Mouse (Mus musculus) heart, adult 2 months (tissue): ENCODE measurements around the gene Psme3. TPM values are rescaled to one million over a fixed set of nuclear protein-coding genes. Genes with fewer than 3 reads are reported as not detected.

Source experiments
- DNase-seq, 2 experiments: peaks; one replicate each; pipeline ENCODE4 v3.0.0; 2021
- H3K27ac ChIP-seq: fragments of 200-600 bp; 2 replicates; pipeline ENCODE4 v1.8.1; 2022
- H3K27me3 ChIP-seq: fragments of 200-500 bp; 2 replicates; pipeline ENCODE4 v1.6.1; 2012; ENCODE audit warnings: mild to moderate bottlenecking, low read length, inconsistent platforms, mixed read lengths; ENCODE audit not compliant: control insufficient read depth, insufficient read depth
- H3K36me3 ChIP-seq: fragments of 200-500 bp; 2 replicates; pipeline ENCODE4 v1.6.1; 2012; ENCODE audit warnings: low read length, inconsistent platforms; ENCODE audit not compliant: control insufficient read depth, insufficient read depth
- H3K4me1 ChIP-seq: fragments of 200-500 bp; 2 replicates; pipeline ENCODE4 v1.6.1; 2011; ENCODE audit warnings: low read length; ENCODE audit not compliant: control insufficient read depth, insufficient read depth
- H3K4me3 ChIP-seq: fragments of 200-600 bp; 2 replicates; pipeline ENCODE4 v1.8.1; 2022
- H3K79me2 ChIP-seq: fragments of 200-500 bp; replicated peaks from 2 replicates; pipeline ENCODE4 v1.6.1; 2012; ENCODE audit warnings: mild to moderate bottlenecking, inconsistent platforms, low read length, moderate library complexity, mixed read lengths; ENCODE audit not compliant: control insufficient read depth, insufficient read depth
- H3K9ac ChIP-seq: fragments of 200-500 bp; 2 replicates; pipeline ENCODE4 v1.6.1; 2012; ENCODE audit warnings: low read depth, mild to moderate bottlenecking, control low read depth, inconsistent platforms, low read length, mixed read lengths
- CTCF ChIP-seq: fragments of 200-600 bp; IDR thresholded peaks from 2 replicates; pipeline ENCODE4 v1.8.1; 2022; ENCODE audit warnings: antibody characterized with exemption, mild to moderate bottlenecking, moderate library complexity
- EP300 ChIP-seq: fragments of 200-500 bp; IDR thresholded peaks from 2 replicates; pipeline ENCODE4 v1.6.1; 2011; ENCODE audit warnings: low read depth, low read length, control low read depth; ENCODE audit not compliant: insufficient read depth
- POLR2A ChIP-seq: fragments of 200-500 bp; IDR thresholded peaks from 2 replicates; pipeline ENCODE4 v1.6.1; 2011; ENCODE audit warnings: mild to moderate bottlenecking, low read depth, low read length, control low read depth; ENCODE audit not compliant: insufficient read depth
- WGBS: fragments of 180-500 bp; shearing (Covaris S2); methylation state at CpG from one replicate; pipeline ENCODE4 v1.1.7; 2018; 5-methylcytosine and 5-hydroxymethylcytosine counted together
- intact Hi-C: fragments of 180-260 bp; cut with DNase I; formaldehyde crosslinking; loops from one replicate; pipeline ENCODE4 v1.15.1; 2025
- polyA plus RNA-seq: library from polyadenylated mRNA; depleted of rRNA; stranded (reverse); fragments of >200 nt; gene quantifications from 2 replicates; pipeline ENCODE4 v1.2.3, GENCODE M21; 2012
- total RNA-seq, 2 experiments: library from RNA; stranded (reverse); gene quantifications; 2 replicates each; pipeline ENCODE4 v1.2.3; 2021

Psme3 gene
- total and polyA plus RNA-seq, 3 experiments: 55.5 to 112 (median 81.9) TPM

DNA sequence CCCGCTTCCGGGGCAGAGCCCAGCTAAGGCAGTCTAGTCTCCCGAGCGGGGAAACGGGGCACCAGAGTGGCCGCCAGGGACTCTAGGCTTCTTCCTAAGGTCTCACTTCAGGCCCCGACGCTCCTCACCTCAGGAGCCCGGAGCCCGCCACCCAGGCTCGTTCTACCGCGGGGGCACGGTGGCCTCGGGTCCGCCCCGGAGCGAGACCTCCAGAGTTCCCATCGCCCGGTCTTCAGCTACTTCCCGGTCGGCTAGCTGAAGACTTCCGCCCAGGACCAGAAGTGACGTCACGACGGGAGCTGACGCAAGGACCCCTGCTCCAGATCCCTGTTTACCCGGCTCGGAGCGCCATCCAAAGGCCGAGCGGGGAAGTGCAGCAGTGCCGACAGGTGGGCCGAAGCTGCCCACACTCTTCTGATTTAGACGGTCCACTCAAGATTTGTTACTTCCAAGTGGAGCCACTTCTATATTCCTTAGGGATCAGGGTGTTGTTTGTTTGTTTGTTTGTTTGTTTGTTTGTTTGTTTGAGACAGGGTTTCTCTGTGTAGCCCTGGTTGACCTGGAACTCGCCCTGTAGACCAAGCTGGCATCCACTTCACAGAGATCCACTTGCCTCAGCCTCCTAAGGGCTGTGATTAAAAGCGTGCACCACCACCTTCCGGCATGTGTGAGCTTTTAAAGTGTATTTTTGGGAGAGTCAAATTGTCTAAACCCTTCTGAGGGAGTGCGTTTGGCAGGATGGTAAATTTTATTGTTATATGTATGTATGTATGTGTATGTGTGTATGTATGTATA is 13.8 kb upstream of the Psme3 start, which contains the start of gene Becn1:
Gene Becn1, minus strand, starts transcription at position 283 of the 795 bp plus-strand sequence.
- Histone ChIP-seq H3K4me1 (peaks cover 3% of the 10 kb centered on the region), H3K36me3 (peaks cover 3% of the 10 kb centered on the region), H3K27me3 (no peaks in the 10 kb centered on the region), H3K79me2 (peaks cover 6% of the 10 kb centered on the region; the same call in 1 of the 2 replicates), H3K9ac (peak within 1 kb of the TSS; percentile 85), H3K27ac (peak within 1 kb of the TSS; percentile 70), H3K4me3 (peak within 1 kb of the TSS; percentile 82)
- intact Hi-C loops: loop anchor here (1.0 to 10.0 kb wide), 2 partner anchors 90 to 307 kb away; no protein-coding TSS in a partner anchor
- WGBS: 7% methylated on average over 39 of the region's 39 CpGs
- TF ChIP-seq POLR2A: peak; percentile 71
- TF ChIP-seq CTCF: peak; percentile 100
- peak; percentile 89 for TF ChIP-seq EP300
- peak; percentile 94 to 98 for DNase-seq

DNA sequence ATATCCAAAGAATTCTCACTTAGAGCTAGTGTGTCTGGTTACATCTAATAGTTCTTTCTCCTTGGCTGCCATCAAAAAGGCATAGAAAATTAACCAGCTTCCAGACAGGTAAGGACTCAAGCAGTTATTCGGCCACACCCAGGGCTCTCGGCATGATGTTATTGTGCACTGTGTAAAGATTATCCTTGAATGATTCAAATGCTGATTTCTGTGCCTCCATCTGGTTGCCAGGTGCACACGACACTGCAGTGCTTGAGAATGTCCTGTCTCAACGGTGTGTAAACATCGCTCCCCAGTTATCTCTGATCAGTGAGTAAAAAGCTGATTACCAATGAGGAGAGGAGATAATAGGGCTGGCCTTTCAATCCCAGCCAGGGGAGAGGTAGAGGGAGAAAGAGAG is 8.3 kb upstream of the Psme3 start:
- intact Hi-C loops: loop anchor here (10.0 kb wide), 1 partner anchor 313 kb away; no protein-coding TSS in a partner anchor
- 34% methylated on average over 5 of the region's 5 CpGs for WGBS
- DNase-seq: no peak
- Histone ChIP-seq H3K36me3 (no peaks in the 10 kb centered on the region), H3K27me3 (no peaks in the 10 kb centered on the region), H3K79me2 (no peaks in the 10 kb centered on the region), H3K9ac (no peak overlapping the region), H3K4me1 (no peaks in the 10 kb centered on the region), H3K4me3 (no peak overlapping the region), H3K27ac (no peak overlapping the region)
- TF ChIP-seq EP300: no peak
- no peak for TF ChIP-seq POLR2A
- no peak for TF ChIP-seq CTCF

DNA sequence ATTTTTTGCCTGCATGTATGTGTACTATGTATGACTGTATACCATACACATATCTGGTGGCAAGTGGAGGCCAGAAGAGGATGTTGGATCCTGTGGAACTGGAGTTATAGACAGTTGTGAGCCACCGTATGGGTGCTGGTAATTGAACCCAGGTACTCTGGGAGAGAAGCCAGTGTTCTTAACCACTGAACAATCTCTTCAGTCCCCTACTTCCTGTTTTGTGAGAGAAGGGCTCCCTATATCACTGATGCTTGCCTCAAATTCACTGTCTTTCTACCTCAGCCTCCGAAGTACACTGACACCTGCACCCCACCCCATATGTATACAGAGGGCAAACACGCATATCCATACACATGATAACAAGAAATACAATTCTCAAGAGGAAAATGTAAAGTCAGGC is 4.9 kb upstream of the Psme3 start:
- DNase-seq: no peak
- TF ChIP-seq CTCF: no peak
- TF ChIP-seq EP300: no peak
- TF ChIP-seq POLR2A: no peak
- Histone ChIP-seq H3K27me3 (no peaks in the 10 kb centered on the region), H3K4me1 (no peaks in the 10 kb centered on the region), H3K4me3 (no peak overlapping the region), H3K9ac (no peak overlapping the region), H3K79me2 (no peaks in the 10 kb centered on the region), H3K27ac (no peak overlapping the region), H3K36me3 (no peaks in the 10 kb centered on the region)
- intact Hi-C loops: no loop called here
- WGBS: 74% methylated on average over 3 of the region's 3 CpGs

DNA sequence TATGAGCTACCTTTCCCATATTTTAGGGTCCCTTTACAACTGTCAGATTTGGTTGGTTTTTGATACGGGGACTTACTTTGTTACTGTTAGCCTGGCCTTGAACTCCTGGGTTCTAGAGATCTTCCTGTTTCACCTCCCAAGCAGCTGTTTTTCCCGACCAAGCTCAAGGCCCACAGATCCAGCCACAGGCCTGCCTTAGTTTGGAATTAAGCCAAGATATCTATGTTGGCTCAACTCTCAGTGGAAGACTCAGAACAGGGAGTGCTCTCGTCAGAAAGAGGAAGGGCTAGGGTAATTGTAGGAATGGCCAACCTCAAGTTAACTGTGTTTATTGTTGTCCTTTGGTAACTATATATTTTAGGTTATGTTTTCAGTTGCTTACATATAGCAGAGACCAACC is 3.9 kb upstream of the Psme3 start:
- TF ChIP-seq CTCF: no peak
- TF ChIP-seq POLR2A: no peak
- no peak for TF ChIP-seq EP300
- H3K79me2 ChIP-seq: peaks cover 5% of the 10 kb centered on the region; the same call in 1 of the 2 replicates
- intact Hi-C loops: no loop called here

DNA sequence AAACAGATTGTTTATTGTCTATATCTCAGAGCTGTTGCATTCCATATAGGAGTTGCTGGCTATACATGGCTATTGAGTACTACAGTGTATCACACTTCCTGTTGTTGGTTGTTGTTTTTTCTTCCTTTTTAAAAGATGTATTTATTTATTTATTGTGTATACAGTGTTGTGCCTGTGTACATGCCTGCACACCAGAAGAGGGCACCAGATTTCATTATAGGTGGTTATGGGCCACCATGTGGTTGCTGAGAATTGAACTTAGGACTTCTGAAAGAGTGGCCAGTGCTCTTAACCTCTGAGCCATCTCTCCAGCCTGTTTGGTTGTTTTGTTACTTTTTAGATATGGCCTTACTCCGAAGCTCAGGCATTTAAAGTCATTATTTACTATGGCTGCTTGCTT is 1.4 kb upstream of the Psme3 start:
- 97% methylated on average over 1 of the region's 1 CpGs for WGBS
- H3K27ac ChIP-seq: no peak overlapping the region
- no peaks in the 10 kb centered on the region for H3K36me3 ChIP-seq
- DNase-seq: no peak
- H3K27me3 ChIP-seq: no peaks in the 10 kb centered on the region
- H3K9ac ChIP-seq: no peak overlapping the region
- no peak overlapping the region for H3K4me3 ChIP-seq
- intact Hi-C loops: no loop called here
- H3K79me2 ChIP-seq: peaks cover 5% of the 10 kb centered on the region
- no peak for TF ChIP-seq POLR2A
- peak; percentile 19 for TF ChIP-seq CTCF
- 0 out of 2 replicates have a peak, but pooled peaks cover 1% of the 10 kb centered on the region for H3K4me1 ChIP-seq

More for the DNA sequence above, 3.9 kb upstream of the Psme3 start:
- WGBS: 15% methylated on average over 3 of the region's 3 CpGs
- Histone ChIP-seq H3K9ac (no peak overlapping the region), H3K27me3 (no peaks in the 10 kb centered on the region), H3K4me1 (0 out of 2 replicates have a peak, but pooled peaks cover 1% of the 10 kb centered on the region), H3K27ac (no peak overlapping the region), H3K36me3 (no peaks in the 10 kb centered on the region), H3K4me3 (no peak overlapping the region)
- DNase-seq: no peak

DNA sequence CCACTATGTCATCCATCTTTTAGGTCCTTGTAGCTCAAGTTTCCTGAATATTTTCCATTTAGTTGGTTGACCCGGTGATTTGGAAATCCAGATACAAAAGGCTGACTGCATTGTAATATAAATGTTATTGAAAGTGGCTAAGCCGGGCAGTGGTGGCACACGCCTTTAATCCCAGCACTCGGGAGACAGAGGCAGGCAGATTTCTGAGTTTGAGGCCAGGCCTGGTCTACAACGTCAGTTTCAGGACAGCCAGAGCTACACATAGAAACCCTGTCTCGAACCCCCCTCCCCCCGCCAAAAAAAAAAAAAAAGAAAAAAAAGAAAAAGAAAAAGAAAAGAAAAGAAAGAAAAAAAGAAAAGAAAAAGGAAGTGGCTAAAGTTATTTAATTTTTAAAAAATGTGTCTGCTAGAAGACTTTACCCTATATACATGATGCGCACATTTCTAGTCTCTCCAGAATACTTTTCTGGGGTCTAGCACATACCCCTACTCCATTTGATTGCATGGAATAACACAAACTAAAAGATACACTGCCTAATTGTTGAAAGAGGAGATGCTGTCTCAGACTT is 847 bp upstream of the Psme3 start:
- Histone ChIP-seq H3K9ac (no peak overlapping the region; the same call in 1 of the 2 replicates), H3K27ac (peak overlapping the region; percentile 89), H3K27me3 (no peaks in the 10 kb centered on the region), H3K4me3 (peak overlapping the region; percentile 100), H3K36me3 (no peaks in the 10 kb centered on the region), H3K4me1 (0 out of 2 replicates have a peak, but pooled peaks cover 1% of the 10 kb centered on the region), H3K79me2 (peaks cover 5% of the 10 kb centered on the region)
- intact Hi-C loops: no loop called here
- 82% methylated on average over 8 of the region's 8 CpGs for WGBS
- DNase-seq: no peak
- no peak for TF ChIP-seq CTCF
- no peak for TF ChIP-seq POLR2A
- TF ChIP-seq EP300: no peak
